In the genomic region with DNA sequence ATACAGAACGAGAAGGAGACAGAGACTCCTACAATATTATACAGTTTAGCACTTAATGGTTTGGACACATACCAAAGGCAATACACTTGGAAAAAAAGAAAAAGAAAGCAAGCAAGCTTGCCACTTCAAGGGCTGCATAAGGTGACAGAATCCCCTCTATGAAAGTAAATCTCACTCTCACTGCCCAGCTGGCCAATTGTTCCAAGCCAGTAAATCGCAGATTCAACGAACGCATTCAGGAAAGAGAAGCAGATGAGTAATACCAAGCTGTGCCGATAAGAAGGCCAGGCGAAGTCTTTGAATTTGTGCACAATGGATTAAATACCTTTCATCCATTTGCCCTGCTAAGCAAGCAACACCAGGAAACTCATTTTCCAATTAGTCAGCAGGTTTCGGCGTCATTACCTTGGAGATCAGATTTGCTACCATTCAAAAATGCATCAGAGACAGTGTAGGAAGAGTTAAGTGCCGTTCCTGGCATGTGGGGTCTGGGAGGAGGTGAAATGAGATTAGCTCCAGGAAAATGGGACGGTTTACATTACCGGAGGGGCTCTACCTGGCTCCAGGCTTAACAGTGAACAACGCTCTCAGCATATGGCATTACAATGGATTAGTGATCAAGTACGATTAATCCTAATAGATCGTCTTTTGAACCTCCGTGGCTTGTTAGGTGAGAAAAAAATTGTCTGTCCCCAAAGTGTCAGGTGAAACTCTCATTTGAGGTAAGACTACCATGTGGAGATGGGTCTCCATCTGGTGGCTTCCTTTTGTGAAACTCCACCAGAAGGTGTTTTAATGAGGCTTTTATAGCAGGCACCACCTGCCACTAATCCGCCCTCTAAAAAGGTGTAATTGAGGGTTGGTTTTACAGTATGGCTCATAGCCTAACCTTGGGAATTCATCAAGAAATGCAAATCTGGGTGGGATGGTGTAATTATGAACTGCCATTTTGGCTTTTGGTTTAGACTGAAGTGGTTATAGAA, we compare ENCODE assay signal across 20 mouse cellular contexts.
DNase-seq lines count a peak whose midpoint lies in the region; ATAC-seq lines count a peak whose summit lies in the region.
"Had no signal": no experiment of that assay in that cellular context is flagged by ENCODE, and none has a peak within 500 bp of the region (broad histone marks: within the 10 kb centered on the region; RNA-seq: fewer than 3 reads in every experiment).

No protein-coding gene starts in this region.

- no peaks in the 10 kb centered on the region for H3K4me1 ChIP-seq in hindbrain, embryonic 15.5 days (replicated peaks)
- 0 out of 2 replicates have a peak, but pooled peaks cover 4% of the 10 kb centered on the region for H3K4me1 ChIP-seq in hindbrain, embryonic 12.5 days
- peaks cover 9% of the 10 kb centered on the region for H3K4me1 ChIP-seq in forebrain, embryonic 12.5 days

- H3K9ac ChIP-seq in hindbrain, embryonic 15.5 days, result no peak overlapping the region
- H3K9ac ChIP-seq in hindbrain, embryonic 12.5 days, result no peak overlapping the region
- no peak overlapping the region for H3K9ac ChIP-seq in forebrain, embryonic 12.5 days
- H3K9ac ChIP-seq: hindbrain, embryonic 14.5 days; lung, embryonic 14.5 days had no signal

- no peak overlapping the region for H3K4me3 ChIP-seq in hindbrain, embryonic 15.5 days
- no peak overlapping the region for H3K4me3 ChIP-seq in hindbrain, embryonic 12.5 days
- no peak overlapping the region for H3K4me3 ChIP-seq in forebrain, embryonic 12.5 days (replicated peaks)

- 69% methylated on average over 16 of the region's 16 CpGs for WGBS in hindbrain, embryonic 15.5 days
- WGBS in hindbrain, embryonic 12.5 days, result 81% methylated on average over 16 of the region's 16 CpGs
- WGBS in forebrain, embryonic 12.5 days, result 40% methylated on average over 16 of the region's 16 CpGs

- peak; percentile 78 for DNase-seq in brain, adult 2 months (ENCODE audit: low read depth, low spot score)
- peak; percentile 43 for DNase-seq in cerebellum, adult 8-10 months
- DNase-seq in testis, postnatal 10 days (ENCODE audit: low spot score), result no peak
- no peak for DNase-seq in gastrocnemius, postnatal 14 days
- DNase-seq: adrenal gland, postnatal 36 days; gastrocnemius, postnatal 25 days; kidney, adult 18-20 months; kidney, postnatal 25 days; layer of hippocampus, postnatal 36 days; left cerebral cortex, postnatal 4 days; lung, embryonic 14.5 days; retina, postnatal 1 day; thymus, adult 2 months had no signal

- peak; percentile 51; the same call in 1 of the 2 replicates for ATAC-seq in hindbrain, embryonic 15.5 days (ENCODE audit: low FRiP score, low read depth)
- no peak for ATAC-seq in hindbrain, embryonic 12.5 days (ENCODE audit: low FRiP score)
- peak; percentile 53; the same call in 1 of the 2 replicates for ATAC-seq in forebrain, embryonic 12.5 days (ENCODE audit: low FRiP score)
- ATAC-seq: activated CD4-positive, CD25-positive, alpha-beta regulatory T cell, adult 4 months had no signal

- H3K9me3 ChIP-seq in hindbrain, embryonic 15.5 days, result no peaks in the 10 kb centered on the region
- H3K9me3 ChIP-seq in hindbrain, embryonic 12.5 days (replicated peaks), result no peaks in the 10 kb centered on the region
- H3K9me3 ChIP-seq in forebrain, embryonic 12.5 days, result no peaks in the 10 kb centered on the region

- no peak overlapping the region for H3K4me2 ChIP-seq in hindbrain, embryonic 15.5 days
- no peak overlapping the region for H3K4me2 ChIP-seq in hindbrain, embryonic 12.5 days (replicated peaks)
- no peak overlapping the region for H3K4me2 ChIP-seq in forebrain, embryonic 12.5 days
- H3K4me2 ChIP-seq: heart, embryonic 11.5 days; hindbrain, embryonic 14.5 days; liver, embryonic 11.5 days; lung, embryonic 14.5 days had no signal

- H3K36me3 ChIP-seq in hindbrain, embryonic 15.5 days, result no peaks in the 10 kb centered on the region
- H3K36me3 ChIP-seq in hindbrain, embryonic 12.5 days, result no peaks in the 10 kb centered on the region
- no peaks in the 10 kb centered on the region for H3K36me3 ChIP-seq in forebrain, embryonic 12.5 days (replicated peaks)

- no peak overlapping the region for H3K27ac ChIP-seq in hindbrain, embryonic 15.5 days (replicated peaks)
- no peak overlapping the region for H3K27ac ChIP-seq in hindbrain, embryonic 12.5 days
- no peak overlapping the region for H3K27ac ChIP-seq in forebrain, embryonic 12.5 days
- H3K27ac ChIP-seq: hindbrain, embryonic 14.5 days had no signal

- intact Hi-C loops in gastrocnemius, postnatal 14 days (cut with DNase I; ENCODE audit: low total_unique reads), result no loop called here

- H3K27me3 ChIP-seq in hindbrain, embryonic 15.5 days, result no peaks in the 10 kb centered on the region
- H3K27me3 ChIP-seq in hindbrain, embryonic 12.5 days, result no peaks in the 10 kb centered on the region
- H3K27me3 ChIP-seq in forebrain, embryonic 12.5 days, result no peaks in the 10 kb centered on the region

Comparison
In these comparisons a context has a peak if more than half of its experiments do, and no peak if none do; other contexts are left out.
1. DNase-seq: peak in brain, adult 2 months (single experiment) and cerebellum, adult 8-10 months (single experiment); none in testis, postnatal 10 days (single experiment) and gastrocnemius, postnatal 14 days (single experiment).